Mouse (Mus musculus) lung, adult 2 months (tissue): ENCODE measurements around the gene Vps41.

Experiments used
- CTCF ChIP-seq: fragments of 200-500 bp; IDR thresholded peaks from 2 replicates; pipeline ENCODE4 v1.5.1; 2011; ENCODE audit warnings: mild to moderate bottlenecking, low read length, control low read depth; ENCODE audit not compliant: insufficient read depth
- POLR2A ChIP-seq: fragments of 200-500 bp; IDR thresholded peaks from 2 replicates; pipeline ENCODE4 v1.6.1; 2011; ENCODE audit warnings: low read depth, mild to moderate bottlenecking, control low read depth, low read length, borderline replicate concordance; ENCODE audit errors: extremely low read depth

DNA sequence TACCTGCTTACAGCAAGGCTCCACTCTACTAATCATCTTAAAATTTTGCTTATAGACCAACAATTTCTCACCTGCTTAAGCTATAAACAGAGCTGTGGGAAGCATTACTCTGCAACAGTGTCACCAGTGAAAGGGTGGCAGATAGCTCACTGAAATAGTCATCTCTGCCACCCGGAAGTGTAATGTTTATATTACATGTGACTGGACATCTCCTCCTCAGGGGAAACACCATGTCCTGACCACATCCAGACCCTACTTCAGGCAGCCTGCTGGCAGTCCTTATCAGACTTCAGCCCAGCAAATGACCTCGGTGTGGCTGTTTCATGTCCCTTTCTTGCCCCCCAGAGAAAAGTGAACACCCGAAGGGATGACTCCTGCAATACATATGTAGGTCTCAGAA is 130.3 kb downstream of the Vps41 start:
- TF ChIP-seq POLR2A (no peak), CTCF (no peak)
